Mouse (Mus musculus): ENCODE data around the gene Ndc80.
"Not testable (repeated sequence)": the region's sequence is repeated elsewhere in the genome, so short reads cannot be mapped to it uniquely, and the experiment has no call there.

Ndc80 gene

DNA sequence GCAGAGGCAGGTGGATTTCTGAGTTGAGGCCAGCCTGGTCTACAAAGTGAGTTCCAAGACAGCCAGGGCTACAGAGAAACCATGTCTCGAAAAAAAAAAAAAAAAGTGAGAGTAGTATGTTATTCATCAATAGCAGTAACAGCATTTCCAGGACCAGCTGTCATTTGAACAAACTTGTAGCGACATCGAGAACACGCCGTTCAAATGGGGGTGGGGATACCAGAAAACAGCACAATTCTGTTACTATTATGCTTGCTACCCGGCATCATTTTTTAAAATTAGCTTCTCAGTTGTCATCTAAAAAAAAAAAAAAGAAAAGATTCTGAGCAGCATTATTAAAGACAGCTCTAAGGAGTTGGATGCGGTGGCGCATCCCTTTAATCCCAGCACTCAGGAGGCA, 49.2 kb downstream of the Ndc80 start:
- no peak for DNase-seq (ENCODE audit: low spot score)

DNA sequence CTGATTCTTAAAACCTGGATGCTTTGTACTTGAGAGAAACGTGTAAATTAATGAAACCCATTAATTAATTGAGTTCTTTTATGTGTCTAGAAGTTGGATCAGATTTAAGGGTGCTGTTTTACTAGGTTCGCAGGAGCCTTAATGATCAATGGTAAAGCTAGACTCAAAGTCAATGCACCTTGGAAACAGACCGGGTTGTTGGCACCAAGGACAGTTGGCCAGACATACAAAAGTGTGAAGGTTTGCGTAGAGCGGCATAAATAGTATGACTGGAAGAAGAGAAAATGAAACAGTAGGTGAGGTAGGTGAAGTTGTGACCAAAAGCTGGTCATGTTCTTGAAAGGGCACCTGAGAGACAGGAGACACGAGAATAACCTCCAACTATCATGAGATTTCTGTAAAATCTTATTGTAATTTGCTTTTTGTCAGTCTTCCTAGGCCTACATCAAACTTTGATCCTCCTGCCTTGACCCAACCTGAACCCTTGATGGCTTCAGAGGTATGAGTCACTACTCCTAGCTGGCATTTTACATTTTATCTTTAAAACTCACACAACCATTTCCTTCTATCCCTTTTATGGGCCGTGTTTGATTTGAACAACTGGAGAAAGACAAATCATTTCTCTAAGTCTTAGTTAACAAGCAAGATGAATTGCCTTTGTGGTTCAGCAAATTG, 50.2 kb downstream of the Ndc80 start:
- DNase-seq (ENCODE audit: low spot score) = no peak

DNA sequence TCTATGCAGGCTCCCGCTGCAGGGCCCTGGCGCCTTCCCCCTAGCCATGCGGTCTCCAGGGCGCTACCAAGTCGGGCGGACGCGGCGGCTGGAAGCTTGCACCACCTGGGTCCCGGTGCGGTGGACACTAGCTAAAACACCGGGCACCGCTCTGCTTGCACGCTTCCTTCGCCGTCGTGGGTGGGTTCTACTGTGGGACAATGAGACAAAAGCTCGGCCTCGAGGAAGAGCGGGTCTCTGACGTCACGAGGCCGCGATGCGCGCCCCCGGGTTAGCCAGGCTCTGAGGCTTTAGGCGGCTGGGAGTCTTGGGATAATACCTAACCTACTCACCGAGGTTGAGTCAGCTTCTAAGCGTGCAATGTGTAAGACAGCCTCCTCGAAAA, 51.0 kb downstream of the Ndc80 start:
- DNase-seq (ENCODE audit: low spot score) = peak; percentile 77

DNA sequence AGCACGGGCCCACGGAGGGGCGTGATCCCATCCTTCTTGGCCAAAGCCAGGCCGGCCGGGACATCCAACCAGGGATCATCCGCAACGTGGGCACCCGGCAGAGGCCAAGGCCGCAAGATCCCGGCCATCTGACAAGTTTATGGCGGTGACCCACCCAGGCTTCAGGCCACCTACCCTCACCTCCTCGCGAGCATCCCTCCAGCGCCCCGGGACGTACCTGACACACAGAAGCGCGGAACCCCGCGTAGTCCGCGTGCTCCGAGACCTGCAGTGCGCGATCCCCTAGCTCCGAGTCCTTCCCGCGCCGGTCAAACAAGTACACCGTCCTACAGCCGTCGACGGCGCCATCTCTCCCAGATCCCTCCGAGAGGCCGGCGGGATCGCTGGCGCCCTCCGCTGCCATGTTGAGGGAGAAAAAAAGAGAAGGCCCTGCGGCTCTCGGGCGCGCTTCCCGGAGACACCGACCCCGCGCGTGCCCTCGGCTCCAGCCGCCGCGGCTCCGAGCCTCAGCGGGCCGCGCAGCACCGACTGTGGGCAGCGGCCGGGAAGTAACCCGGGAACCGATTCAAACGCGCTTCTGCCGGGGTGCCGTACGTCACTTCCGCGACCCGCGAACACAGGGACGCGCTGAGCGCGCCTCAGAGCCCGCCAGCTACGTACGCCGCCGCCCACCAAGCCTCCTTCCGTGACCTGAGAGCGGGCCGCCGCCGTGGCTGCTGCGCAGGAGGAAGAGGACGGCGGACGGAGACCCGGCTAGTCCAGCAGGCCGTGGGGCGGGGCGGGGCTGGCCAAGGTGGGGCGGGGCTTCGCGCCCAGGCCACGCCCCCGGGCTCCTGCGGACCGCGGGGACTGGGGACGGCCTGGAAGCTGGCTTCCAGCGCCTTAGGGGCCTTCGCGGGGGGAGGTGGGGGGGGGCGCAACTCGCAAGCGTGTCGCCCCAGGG, 51.6 kb downstream of the Ndc80 start, which contains the start of gene Smchd1:
Smchd1 (minus strand) TSS at position 582 of the 943 bp plus-strand sequence.
- DNase-seq (ENCODE audit: low spot score) = peak; percentile 94

DNA sequence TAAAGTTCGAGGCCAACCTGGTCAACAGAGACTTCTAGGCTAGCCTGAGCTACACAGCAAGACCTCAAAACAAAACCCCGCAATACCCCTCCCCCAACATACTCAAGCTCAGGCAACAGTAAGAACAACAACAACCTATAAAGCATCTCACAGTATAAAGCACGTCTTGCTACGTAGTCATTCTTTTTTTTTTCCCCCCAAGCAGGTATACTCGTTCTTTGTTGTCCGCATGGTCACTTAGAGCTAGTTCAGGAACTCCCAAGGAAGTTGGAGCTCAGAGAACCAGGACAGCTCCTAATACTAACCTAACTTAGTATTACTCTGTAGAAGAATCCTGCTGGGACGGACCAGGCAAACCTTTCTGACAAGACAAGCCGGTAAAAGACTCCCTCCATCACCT, 52.5 kb downstream of the Ndc80 start:
- DNase-seq (ENCODE audit: low spot score) = no peak

DNA sequence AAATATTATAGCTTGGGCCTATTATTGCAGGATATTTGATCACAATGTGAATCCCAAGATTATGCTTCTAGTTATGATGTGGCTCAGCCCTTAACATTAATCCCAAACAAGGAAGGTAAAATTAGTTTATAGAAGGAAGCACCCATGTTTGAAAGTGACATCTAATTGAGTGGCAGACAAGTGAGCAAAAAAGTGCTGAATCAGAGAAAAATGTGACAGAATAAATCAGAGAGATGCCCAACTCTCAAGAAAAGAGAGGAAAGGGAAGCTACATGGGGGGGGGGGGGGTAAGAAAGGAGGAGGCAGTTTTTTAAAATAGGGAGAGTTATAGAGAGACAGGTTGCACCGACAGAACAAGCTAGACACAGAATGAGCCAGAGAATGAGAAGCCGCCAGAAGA, 55.4 kb downstream of the Ndc80 start:
- no peak for DNase-seq (ENCODE audit: low spot score)

DNA sequence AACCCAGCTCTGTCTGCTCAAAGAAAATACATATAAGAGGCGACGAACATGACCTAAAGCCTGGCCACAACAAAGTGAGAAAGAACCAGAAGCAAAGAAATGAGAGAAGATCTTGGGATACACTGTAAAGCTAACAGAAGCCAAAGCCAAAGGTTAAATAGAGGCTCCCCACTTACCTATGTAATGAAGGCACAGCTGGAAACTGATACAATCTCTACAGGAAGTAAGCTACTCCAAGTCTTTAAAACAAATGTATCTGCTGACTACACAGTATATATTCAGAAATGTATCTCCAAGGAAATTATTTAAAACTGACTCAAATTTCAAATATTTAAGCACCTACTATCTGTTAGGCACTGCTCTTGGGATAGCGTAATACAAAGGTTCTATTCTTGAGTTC, 66.3 kb downstream of the Ndc80 start:
- DNase-seq (ENCODE audit: low spot score) = no peak

DNA sequence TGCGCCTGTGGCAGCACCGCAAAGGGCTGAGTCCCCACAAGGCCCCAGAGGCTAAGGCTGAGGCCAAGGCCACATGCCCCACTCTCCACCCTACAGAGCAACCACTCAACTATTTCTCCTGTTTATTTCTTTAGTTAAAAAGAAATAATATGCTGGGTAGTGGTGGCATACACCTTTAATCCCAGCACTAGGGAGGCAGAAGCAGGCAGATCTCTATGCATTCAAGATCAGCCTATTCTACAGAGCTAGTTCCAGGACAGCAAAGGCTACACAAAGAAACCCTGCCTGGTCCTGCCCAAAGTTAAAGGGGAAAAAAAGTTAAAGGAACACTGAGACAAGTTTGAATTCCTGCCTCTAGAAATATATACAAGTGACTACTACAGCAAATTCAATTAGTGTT, 66.8 kb downstream of the Ndc80 start, which contains the start of gene Gm4707:
Gm4707 (minus strand) TSS at position 101 of the 400 bp plus-strand sequence.
- no peak for DNase-seq (ENCODE audit: low spot score)

DNA sequence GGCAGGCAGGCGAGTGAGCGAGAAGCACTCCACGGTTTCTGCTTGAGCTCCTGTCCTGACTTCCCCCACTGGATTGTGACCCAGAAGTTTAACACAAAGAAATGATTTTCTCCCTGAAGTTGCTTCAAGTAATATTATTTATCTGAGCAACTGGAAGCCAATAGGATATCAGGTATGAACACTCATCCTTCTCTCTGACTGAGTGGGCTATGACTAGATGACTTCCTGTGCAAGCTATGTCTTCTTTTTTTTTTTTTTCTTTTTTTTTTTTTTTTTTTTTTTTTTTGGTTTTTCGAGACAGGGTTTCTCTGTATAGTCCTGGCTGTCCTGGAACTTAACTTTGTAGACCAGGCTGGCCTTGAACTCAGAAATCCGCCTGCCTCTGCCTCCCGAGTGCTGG, 69.3 kb downstream of the Ndc80 start:
- not testable (repeated sequence) for DNase-seq (ENCODE audit: low spot score)
